Mouse (Mus musculus): ENCODE results near the gene Camk1g.

GRCm38 (mm10) chr1:193380877-193381276 is 10.8 kb upstream of the Camk1g start:
- TF ChIP-seq CTCF (IDR thresholded peaks at IDR 0.05; ENCODE audit: low read depth, low read length): no peak
- no peak for TF ChIP-seq EP300 (IDR thresholded peaks at IDR 0.05; ENCODE audit: insufficient read depth, low read depth, low read length)
- no peak for TF ChIP-seq POLR2A (IDR thresholded peaks at IDR 0.05; ENCODE audit: insufficient read depth, low read length)
